Mouse (Mus musculus) forebrain, embryonic 10.5 days (tissue): ENCODE results near the gene Clmp. TPM values are rescaled to one million over a fixed set of nuclear protein-coding genes. Genes with fewer than 3 reads are reported as not detected.
"Not testable (repeated sequence)": the region's sequence is repeated elsewhere in the genome, so short reads cannot be mapped to it uniquely, and the experiment has no call there.

Experiments used
- DNase-seq: peaks from one replicate; pipeline ENCODE4 v3.0.0-alpha.2; 2017; ENCODE audit warnings: low spot score; ENCODE audit errors: extremely low spot score
- H3K27ac ChIP-seq: fragments of 300-500 bp; sonication (generic); 2 replicates; pipeline ENCODE4 v1.5.1; 2016; ENCODE audit warnings: mild to moderate bottlenecking
- H3K27me3 ChIP-seq: fragments of 300-500 bp; sonication (generic); 2 replicates; pipeline ENCODE4 v1.6.1; 2016; ENCODE audit warnings: mild to moderate bottlenecking; ENCODE audit not compliant: poor library complexity, severe bottlenecking
- H3K36me3 ChIP-seq: fragments of 300-500 bp; sonication (generic); replicated peaks from 2 replicates; pipeline ENCODE4 v1.6.1; 2016; ENCODE audit warnings: mild to moderate bottlenecking, moderate library complexity
- H3K4me1 ChIP-seq: fragments of 300-500 bp; sonication (generic); 2 replicates; pipeline ENCODE4 v1.6.1; 2016
- H3K4me3 ChIP-seq: fragments of 300-500 bp; sonication (generic); 2 replicates; pipeline ENCODE4 v1.5.1; 2016; ENCODE audit warnings: mild to moderate bottlenecking, moderate library complexity
- H3K9me3 ChIP-seq: fragments of 300-500 bp; sonication (generic); 2 replicates; pipeline ENCODE4 v1.6.1; 2016; ENCODE audit warnings: mild to moderate bottlenecking, moderate library complexity
- WGBS: fragments of 180-500 bp; shearing (Covaris S2); methylation state at CpG from one replicate; pipeline ENCODE4 v1.1.7; 2016; 5-methylcytosine and 5-hydroxymethylcytosine counted together
- polyA plus RNA-seq: library from polyadenylated mRNA; unstranded; fragments of >200 nt; fragmentation: Nextera tagmentation; extraction: Ambion mirVana; gene quantifications from 2 replicates; pipeline ENCODE4 v1.2.1, GENCODE M21; 2016

The Clmp gene
- polyA plus RNA-seq, 1 experiment from 2014 or later = 15.4 TPM

DNA sequence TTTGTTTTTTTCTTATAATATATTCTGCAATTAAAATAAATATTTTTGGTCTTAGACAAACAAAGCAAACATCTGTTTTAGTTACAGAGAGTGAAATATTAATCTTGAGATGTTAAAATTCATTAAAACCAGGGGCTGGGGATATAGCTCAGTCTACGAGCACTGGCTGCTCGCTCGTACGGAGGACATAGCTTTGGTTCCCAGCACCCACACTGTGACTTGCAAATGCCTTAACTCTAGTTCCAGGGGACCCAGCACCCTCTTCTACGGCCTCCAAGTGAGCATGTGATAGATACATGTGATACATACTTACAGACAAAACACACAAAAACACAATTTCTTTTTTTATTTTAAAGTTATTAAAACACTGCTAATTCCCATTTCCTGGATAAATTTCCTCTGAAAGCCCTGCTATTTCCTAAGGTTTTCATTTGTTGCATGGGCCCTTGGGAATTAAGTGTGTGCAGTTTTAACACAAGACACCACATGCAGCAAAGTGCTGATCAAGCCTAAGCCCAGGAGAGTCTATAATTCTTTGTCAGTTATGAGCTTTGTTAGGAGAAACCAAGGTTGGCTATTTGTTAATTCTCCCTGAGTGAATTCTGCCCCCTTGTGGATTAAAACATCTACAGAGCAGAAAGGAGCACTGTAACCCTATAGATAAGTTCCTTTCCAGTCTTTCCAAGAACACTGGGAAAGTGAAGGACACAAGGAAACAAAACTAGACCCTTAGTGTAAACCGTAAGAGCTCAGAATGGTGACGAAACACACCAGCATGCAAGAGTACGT, 64.3 kb downstream of the Clmp start:
- H3K27ac ChIP-seq = peak overlapping the region; percentile 16; the same call in 1 of the 2 replicates
- H3K27me3 ChIP-seq = no peaks in the 10 kb centered on the region
- H3K9me3 ChIP-seq = no peaks in the 10 kb centered on the region
- no peak for DNase-seq
- H3K36me3 ChIP-seq = no peaks in the 10 kb centered on the region
- no peaks in the 10 kb centered on the region; the same call in 1 of the 2 replicates for H3K4me1 ChIP-seq
- no peak overlapping the region for H3K4me3 ChIP-seq
- WGBS = 80% methylated on average over 8 of the region's 8 CpGs

DNA sequence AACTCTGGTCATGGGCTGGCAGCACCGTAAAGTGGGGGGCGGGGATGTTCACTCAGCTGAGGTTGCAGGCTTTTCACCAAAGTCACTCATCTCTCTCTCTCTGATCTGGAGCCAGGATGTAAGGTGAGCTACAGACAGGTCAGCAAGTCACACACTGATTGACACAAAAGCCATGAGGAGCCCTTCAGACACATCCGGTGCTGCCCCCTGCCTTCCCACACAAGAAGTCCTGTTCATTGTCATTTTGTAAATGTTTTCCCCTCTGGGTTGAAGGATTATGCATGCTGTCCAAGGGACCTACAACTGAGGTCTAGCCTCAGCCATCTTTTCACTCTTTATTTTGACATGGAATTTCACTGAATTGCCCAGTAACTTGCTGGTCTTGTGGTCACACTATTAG, 66.0 kb downstream of the Clmp start:
- 57% methylated on average over 3 of the region's 3 CpGs for WGBS
- DNase-seq = no peak
- no peaks in the 10 kb centered on the region for H3K9me3 ChIP-seq
- no peak overlapping the region for H3K27ac ChIP-seq
- peaks cover 4% of the 10 kb centered on the region for H3K4me1 ChIP-seq
- no peaks in the 10 kb centered on the region for H3K27me3 ChIP-seq
- H3K36me3 ChIP-seq = no peaks in the 10 kb centered on the region
- H3K4me3 ChIP-seq = no peak overlapping the region

DNA sequence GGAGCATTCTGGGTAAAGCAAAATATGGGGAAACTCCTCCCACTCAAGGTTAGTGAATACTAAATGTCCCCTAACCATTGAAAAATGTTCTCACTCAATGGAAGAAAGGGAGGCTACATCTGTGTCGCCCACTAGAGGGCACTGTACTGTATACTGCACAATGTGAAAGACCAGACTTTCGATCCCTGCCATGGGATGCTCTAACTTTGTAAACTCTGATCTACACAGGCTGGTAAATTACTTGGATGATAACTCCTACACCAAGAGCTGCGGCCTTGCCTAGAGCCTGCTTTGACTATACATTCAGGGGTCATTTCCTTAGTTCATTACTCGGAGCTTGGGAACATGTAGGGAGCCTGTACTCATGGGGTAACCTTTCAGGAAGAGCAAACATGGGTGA, 70.6 kb downstream of the Clmp start:
- 18% methylated on average over 4 of the region's 4 CpGs for WGBS
- Histone ChIP-seq H3K27me3 (no peaks in the 10 kb centered on the region), H3K4me1 (peaks cover 18% of the 10 kb centered on the region), H3K36me3 (no peaks in the 10 kb centered on the region), H3K4me3 (no peak overlapping the region), H3K9me3 (no peaks in the 10 kb centered on the region), H3K27ac (no peak overlapping the region)
- peak; percentile 65 for DNase-seq

DNA sequence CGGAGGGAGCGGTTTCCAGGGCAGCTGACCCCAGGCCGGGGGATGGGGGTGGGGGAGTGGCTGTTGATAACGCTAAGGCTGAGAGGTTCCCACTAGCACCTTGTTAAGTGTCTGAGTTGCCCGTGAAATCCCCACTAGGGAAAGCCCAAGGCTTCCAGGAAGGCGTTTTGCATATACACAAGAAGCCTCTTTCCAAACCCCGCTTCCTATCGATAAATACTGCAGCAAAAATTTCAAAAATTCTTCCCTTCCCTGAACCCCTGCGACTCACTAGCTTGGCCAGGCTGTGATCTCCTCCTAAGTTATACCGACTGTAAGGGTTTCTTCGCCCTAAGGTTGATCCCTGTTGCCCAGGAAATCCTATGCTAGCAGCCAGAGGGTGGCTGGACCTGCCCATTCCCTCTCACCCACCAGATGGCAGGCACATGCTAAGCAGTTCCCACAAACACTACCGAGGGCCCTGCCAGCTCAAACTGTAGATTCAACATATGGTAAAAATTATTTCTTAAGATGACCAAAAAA, 71.4 kb downstream of the Clmp start:
- no peaks in the 10 kb centered on the region for H3K27me3 ChIP-seq
- WGBS = 21% methylated on average over 12 of the region's 12 CpGs
- peak overlapping the region; percentile 77 for H3K27ac ChIP-seq
- no peaks in the 10 kb centered on the region for H3K36me3 ChIP-seq
- peak overlapping the region; percentile 50 for H3K4me3 ChIP-seq
- peaks cover 18% of the 10 kb centered on the region for H3K4me1 ChIP-seq
- DNase-seq = peak; percentile 68
- H3K9me3 ChIP-seq = no peaks in the 10 kb centered on the region

DNA sequence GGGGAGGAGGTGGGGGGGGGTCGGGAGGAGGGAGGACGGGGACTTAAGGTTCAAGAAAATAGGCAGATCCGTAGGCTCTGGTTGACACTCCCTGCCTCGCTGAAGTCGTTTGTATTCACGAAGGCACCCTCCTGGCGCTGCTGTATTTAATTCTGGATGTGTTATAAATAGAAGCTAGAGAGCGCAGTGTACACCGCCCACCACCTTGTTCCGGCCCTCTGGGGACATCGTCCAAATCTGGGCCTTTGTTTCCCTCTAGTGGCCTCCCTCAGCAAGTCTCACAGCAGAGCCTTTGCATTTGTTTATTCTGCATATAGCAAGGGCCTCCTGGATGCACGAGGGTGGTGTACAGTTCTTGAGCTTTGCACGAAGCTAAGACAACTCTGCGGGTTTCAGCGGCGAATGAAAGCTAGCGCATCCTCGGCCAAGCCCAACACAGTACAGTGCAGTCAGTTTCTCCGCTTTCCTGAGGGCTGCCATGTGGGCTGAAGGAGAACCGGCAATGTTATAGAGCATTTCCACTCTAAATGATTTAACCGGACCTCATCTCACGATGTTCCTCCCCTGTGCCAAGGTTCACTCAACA, 72.0 kb downstream of the Clmp start:
- H3K9me3 ChIP-seq = no peaks in the 10 kb centered on the region
- H3K36me3 ChIP-seq = no peaks in the 10 kb centered on the region
- H3K4me1 ChIP-seq = peaks cover 18% of the 10 kb centered on the region
- 13% methylated on average over 22 of the region's 22 CpGs for WGBS
- DNase-seq = peak; percentile 77
- peak overlapping the region; percentile 77 for H3K27ac ChIP-seq
- H3K4me3 ChIP-seq = peak overlapping the region; percentile 50
- H3K27me3 ChIP-seq = no peaks in the 10 kb centered on the region

DNA sequence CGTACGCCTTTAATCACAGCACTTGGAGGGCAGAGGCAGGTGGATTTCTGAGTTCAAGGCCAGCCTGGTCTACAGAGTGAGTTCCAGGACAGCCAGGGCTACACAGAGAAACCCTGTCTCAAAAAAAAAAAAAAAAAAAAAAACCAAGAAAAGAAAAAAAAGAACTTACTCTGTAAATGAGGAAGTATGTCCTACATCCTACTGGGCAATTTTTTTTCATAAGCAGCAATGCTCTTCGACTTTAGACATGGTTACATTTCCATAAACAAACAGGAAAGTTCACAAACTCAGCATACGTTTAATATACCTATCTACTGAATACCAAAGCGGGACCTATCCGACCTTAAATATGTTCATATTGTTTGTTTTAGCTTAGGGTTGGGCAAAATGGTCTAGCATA, 76.6 kb downstream of the Clmp start:
- no peaks in the 10 kb centered on the region for H3K27me3 ChIP-seq
- peaks cover 3% of the 10 kb centered on the region; the same call in 1 of the 2 replicates for H3K36me3 ChIP-seq
- WGBS = 86% methylated on average over 6 of the region's 6 CpGs

DNA sequence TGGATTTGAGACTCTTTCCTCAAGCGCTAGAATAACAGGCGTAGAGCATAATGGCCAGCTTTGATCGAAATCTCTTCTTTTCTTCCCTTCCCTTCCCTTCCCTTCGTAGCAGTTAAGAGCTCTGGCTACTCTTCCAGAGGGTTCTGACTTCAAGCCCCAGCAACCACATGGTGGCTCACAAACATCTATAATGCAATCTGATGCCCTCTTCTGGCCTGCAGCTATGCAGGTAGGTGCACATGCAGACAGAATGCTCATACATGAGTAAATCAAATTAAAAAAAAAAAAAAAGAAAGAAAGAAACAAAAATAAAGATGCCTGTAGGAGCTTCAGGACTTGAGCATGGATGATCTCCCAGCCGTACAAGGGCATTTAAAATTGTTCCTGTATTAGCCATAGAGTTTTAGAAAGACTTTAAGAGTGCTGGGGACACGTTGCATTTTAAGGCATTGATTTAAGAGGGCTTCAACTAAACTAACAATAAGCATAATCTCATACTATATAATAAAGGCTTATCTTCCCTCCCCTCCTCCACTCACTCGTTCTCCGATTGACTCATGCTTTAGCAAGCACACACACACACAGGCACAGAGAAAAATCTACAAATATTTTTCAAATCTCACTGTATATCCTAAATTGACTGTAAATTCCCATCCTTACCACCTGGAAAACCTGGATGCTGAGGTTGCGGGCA, 79.3 kb downstream of the Clmp start:
- H3K36me3 ChIP-seq = peaks cover 3% of the 10 kb centered on the region; the same call in 1 of the 2 replicates

More for the DNA sequence above, 76.6 kb downstream of the Clmp start:
- H3K4me3 ChIP-seq = no peak overlapping the region
- no peaks in the 10 kb centered on the region for H3K9me3 ChIP-seq
- no peak for DNase-seq
- H3K27ac ChIP-seq = no peak overlapping the region
- H3K4me1 ChIP-seq = peaks cover 17% of the 10 kb centered on the region

DNA sequence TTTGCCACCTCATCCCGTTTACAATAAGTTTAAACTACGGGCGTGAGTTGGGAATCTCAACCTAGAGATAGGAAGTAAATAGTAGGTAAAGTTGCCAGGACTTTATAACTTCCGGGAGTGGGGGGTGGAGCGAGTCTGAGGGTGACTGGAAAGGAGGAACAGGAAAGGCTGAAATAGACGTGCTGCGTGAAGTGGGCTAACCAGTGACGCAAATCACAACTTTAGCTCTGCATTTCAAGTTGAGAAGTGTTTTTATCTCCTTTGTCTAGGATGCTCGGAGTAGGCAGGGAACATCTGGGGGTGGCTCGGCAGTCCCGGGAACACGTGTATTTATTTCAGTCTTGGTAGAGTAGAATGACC, 79.8 kb downstream of the Clmp start:
- WGBS = 74% methylated on average over 12 of the region's 12 CpGs
- H3K9me3 ChIP-seq = no peaks in the 10 kb centered on the region
- DNase-seq = no peak
- no peak overlapping the region for H3K4me3 ChIP-seq
- no peaks in the 10 kb centered on the region for H3K27me3 ChIP-seq
- peaks cover 16% of the 10 kb centered on the region for H3K4me1 ChIP-seq
- H3K36me3 ChIP-seq = peaks cover 3% of the 10 kb centered on the region; the same call in 1 of the 2 replicates
- no peak overlapping the region for H3K27ac ChIP-seq

More for the DNA sequence above, 79.3 kb downstream of the Clmp start:
- DNase-seq = no peak
- Histone ChIP-seq H3K27ac (no peak overlapping the region), H3K27me3 (no peaks in the 10 kb centered on the region), H3K4me1 (peaks cover 10% of the 10 kb centered on the region), H3K4me3 (no peak overlapping the region), H3K9me3 (no peaks in the 10 kb centered on the region)
- 91% methylated on average over 8 of the region's 9 CpGs for WGBS

DNA sequence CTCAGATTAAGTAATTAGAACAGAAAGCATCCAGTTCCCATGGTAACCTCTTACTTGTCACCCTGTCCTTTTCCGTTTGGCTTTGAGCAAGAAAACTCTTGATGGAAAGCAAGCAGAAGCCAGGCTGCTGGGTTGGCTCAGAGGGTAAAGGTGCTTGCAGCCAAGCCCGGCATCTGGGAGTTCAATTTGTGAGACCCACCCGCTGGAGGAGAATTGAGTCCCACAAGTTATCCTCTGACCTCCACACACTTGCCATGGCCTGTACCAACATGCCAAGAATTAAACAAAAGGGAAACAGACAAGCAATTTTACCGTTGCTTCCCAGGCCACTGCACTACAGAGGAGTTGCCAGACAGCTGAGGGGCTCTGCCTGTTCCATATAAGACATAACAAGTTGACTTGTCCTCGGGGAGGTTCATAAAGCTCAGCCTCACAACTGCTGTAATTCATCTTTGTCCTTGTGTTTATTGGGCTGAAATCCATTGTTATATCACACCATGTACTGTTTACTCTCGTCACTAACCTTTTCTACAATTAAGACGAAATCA, 80.4 kb downstream of the Clmp start:
- H3K27me3 ChIP-seq = no peaks in the 10 kb centered on the region
- no peak overlapping the region for H3K4me3 ChIP-seq
- no peak for DNase-seq
- H3K27ac ChIP-seq = no peak overlapping the region
- 79% methylated on average over 7 of the region's 7 CpGs for WGBS
- H3K36me3 ChIP-seq = peaks cover 3% of the 10 kb centered on the region; the same call in 1 of the 2 replicates
- H3K4me1 ChIP-seq = peaks cover 19% of the 10 kb centered on the region
- H3K9me3 ChIP-seq = no peaks in the 10 kb centered on the region

DNA sequence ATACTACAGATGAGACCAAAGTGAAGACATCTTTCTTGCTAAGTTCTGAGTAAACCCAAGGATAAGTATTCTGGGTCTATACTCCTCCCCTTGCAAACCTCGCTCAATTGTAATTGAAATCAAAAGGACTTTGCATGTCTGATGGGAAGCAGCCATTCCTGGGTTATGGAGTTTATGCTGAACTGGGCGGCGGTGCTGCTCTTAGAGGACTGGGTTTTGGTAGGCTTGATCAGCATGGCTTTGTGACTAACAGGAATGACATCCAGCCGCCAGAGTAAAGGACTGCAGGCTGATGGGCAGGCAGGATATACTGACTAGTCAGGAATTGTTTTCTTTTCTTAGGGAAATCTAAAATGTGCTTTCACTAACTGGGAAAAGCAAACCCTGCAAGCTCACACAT, 82.2 kb downstream of the Clmp start:
- Histone ChIP-seq H3K27ac (no peak overlapping the region), H3K4me1 (peaks cover 19% of the 10 kb centered on the region), H3K9me3 (no peaks in the 10 kb centered on the region), H3K36me3 (peaks cover 6% of the 10 kb centered on the region; the same call in 1 of the 2 replicates), H3K4me3 (no peak overlapping the region), H3K27me3 (no peaks in the 10 kb centered on the region)
- WGBS = 85% methylated on average over 4 of the region's 4 CpGs
- no peak for DNase-seq

DNA sequence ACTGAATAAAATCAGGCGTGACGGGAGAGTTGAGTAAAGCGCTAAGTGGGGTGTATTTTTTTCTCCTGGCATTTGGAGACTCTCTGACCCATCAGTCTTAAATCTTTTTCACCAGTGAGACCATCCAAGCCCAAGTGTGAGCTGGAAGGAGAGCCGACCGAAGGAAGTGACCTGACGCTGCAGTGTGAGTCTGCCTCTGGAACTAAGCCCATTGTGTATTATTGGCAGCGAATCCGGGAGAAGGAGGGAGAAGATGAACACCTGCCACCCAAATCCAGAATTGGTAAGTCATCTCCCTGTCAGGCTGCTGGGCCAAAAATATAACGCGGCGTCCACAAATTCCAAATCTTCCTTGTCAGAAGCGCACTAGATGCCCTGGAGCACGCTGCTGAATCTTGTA, 86.5 kb downstream of the Clmp start:
- H3K9me3 ChIP-seq = no peaks in the 10 kb centered on the region
- 85% methylated on average over 13 of the region's 13 CpGs for WGBS
- H3K4me1 ChIP-seq = peaks cover 10% of the 10 kb centered on the region
- peaks cover 12% of the 10 kb centered on the region for H3K36me3 ChIP-seq
- no peaks in the 10 kb centered on the region for H3K27me3 ChIP-seq
- H3K4me3 ChIP-seq = no peak overlapping the region
- DNase-seq = no peak
- no peak overlapping the region for H3K27ac ChIP-seq

DNA sequence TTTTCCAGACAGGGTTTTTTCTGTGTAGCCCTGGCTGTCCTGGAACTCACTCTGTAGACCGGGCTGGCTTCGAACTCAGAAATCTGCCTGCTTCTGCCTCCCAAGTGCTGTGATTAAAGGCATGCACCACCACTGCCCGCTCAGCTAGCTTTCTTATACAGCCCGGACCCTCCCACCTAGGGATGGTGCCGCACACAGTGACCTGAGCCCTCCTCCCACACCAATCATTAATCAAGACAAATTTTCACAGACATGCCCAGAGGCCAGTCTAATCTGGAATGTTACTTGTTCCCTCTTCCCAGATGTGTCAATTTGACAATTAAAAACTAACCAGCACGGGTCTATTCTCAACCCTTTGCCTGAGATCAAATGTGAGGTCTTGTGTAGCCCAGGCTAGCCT, 87.4 kb downstream of the Clmp start:
- H3K27me3 ChIP-seq, H3K4me3 ChIP-seq, DNase-seq, H3K9me3 ChIP-seq, H3K27ac ChIP-seq: not testable (repeated sequence)
- Histone ChIP-seq H3K36me3 (peaks cover 12% of the 10 kb centered on the region), H3K4me1 (peaks cover 10% of the 10 kb centered on the region)
- WGBS = 84% methylated on average over 6 of the region's 6 CpGs
